Mouse (Mus musculus): ENCODE data around the gene Rsl1d1. TPM values are rescaled to one million over a fixed set of nuclear protein-coding genes. Genes with fewer than 3 reads are reported as not detected.

Gene Rsl1d1
- polyA plus RNA-seq, 1 experiment from 2014 or later = 245 TPM

DNA sequence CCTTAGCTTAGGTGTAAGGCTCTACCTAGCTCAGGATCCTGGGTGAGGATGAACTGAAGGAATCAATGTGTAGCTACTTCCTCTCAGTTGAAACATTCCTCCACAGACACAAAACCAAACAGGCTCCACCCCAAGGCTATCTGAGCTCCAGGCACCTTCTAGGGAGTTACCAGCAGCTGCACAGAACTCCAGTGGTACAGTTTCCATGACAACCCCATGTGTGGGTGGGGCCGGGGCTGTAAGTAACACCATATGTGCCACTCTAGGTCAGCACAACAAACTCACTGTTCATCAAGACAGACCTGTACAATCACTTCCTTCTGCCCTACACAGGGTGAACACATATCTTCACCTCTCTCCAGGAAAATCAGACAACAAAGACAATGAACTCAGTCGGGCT, 4.7 kb downstream of the Rsl1d1 start:
- ATAC-seq (ENCODE audit: low FRiP score) (no peak), DNase-seq (ENCODE audit: low spot score) (peak; percentile 33)
- Histone ChIP-seq H3K27ac (ENCODE audit: low read depth, low read length) (no peak overlapping the region), H3K36me3 (ENCODE audit: control insufficient read depth, insufficient read depth, low read length) (peaks cover 23% of the 10 kb centered on the region), H3K9ac (ENCODE audit: low read depth, low read length) (no peak overlapping the region), H3K9me3 (ENCODE audit: control insufficient read depth, low read length) (no peaks in the 10 kb centered on the region), H3K4me1 (replicated peaks; ENCODE audit: control insufficient read depth, insufficient read depth, low read length) (0 out of 2 replicates have a peak, but pooled peaks cover 2% of the 10 kb centered on the region), H3K4me2 (replicated peaks; ENCODE audit: low read depth, low read length) (no peak overlapping the region), H3K4me3 (ENCODE audit: low read depth, low read length) (no peak overlapping the region), H3K27me3 (ENCODE audit: control insufficient read depth, insufficient read depth, low read length) (no peaks in the 10 kb centered on the region)
- WGBS = 67% methylated on average over 2 of the region's 2 CpGs

DNA sequence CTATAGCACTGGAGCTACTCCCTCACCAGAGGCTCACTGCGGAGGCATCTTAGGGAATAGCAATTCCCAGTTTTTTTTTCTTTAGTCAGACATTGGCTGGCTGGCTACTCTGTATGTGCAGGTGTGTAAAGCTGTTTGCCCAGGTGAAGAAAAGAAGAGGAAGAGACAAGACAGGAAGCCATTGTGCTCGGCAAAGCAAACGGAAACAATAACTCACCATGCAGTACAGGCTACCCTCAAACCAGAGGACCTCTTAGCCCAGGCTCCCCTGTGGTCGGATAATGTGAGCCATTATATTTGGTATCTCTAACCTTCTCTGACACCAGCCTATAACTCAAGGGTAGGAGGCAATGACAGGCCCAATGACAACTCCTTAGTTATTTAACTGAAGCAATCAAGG, 6.1 kb downstream of the Rsl1d1 start:
- WGBS = 92% methylated on average over 4 of the region's 4 CpGs
- no peaks in the 10 kb centered on the region for H3K9me3 ChIP-seq (ENCODE audit: control insufficient read depth, low read length)
- H3K36me3 ChIP-seq (ENCODE audit: control insufficient read depth, insufficient read depth, low read length) = peaks cover 27% of the 10 kb centered on the region
- H3K27ac ChIP-seq (ENCODE audit: low read depth, low read length) = no peak overlapping the region
- DNase-seq (ENCODE audit: low spot score) (no peak), ATAC-seq (ENCODE audit: low FRiP score) (no peak)
- no peak overlapping the region for H3K9ac ChIP-seq (ENCODE audit: low read depth, low read length)
- 0 out of 2 replicates have a peak, but pooled peaks cover 2% of the 10 kb centered on the region for H3K4me1 ChIP-seq (replicated peaks; ENCODE audit: control insufficient read depth, insufficient read depth, low read length)
- no peaks in the 10 kb centered on the region for H3K27me3 ChIP-seq (ENCODE audit: control insufficient read depth, insufficient read depth, low read length)
- H3K4me2 ChIP-seq (replicated peaks; ENCODE audit: low read depth, low read length) = no peak overlapping the region
- no peak overlapping the region for H3K4me3 ChIP-seq (ENCODE audit: low read depth, low read length)

DNA sequence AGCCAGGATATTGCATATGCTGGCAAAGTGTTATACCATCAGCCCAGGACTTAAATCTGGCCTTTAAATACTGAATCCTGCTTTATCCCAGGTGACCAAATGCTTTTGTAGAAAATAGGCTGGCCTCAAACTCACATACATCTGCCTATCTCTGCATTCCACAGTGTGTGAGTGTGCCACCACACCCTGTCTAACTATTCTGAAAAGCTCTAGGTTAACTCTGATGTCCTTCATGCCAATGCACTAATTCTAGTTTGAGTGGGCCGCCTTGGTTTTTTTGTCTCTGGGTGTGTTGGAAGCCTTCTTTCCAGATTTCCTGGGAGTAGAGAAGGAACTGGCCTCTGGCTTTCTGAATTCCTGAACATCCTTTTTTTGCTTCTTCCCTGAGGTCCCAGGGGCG, 9.9 kb downstream of the Rsl1d1 start:
- Histone ChIP-seq H3K27ac (ENCODE audit: low read depth, low read length) (no peak overlapping the region), H3K4me1 (replicated peaks; ENCODE audit: control insufficient read depth, insufficient read depth, low read length) (no peaks in the 10 kb centered on the region), H3K36me3 (ENCODE audit: control insufficient read depth, insufficient read depth, low read length) (peaks cover 23% of the 10 kb centered on the region), H3K9ac (ENCODE audit: low read depth, low read length) (no peak overlapping the region), H3K27me3 (ENCODE audit: control insufficient read depth, insufficient read depth, low read length) (no peaks in the 10 kb centered on the region), H3K4me3 (ENCODE audit: low read depth, low read length) (no peak overlapping the region), H3K4me2 (replicated peaks; ENCODE audit: low read depth, low read length) (no peak overlapping the region), H3K9me3 (ENCODE audit: control insufficient read depth, low read length) (no peaks in the 10 kb centered on the region)
- DNase-seq (ENCODE audit: low spot score) (no peak), ATAC-seq (ENCODE audit: low FRiP score) (no peak)
- 90% methylated on average over 2 of the region's 2 CpGs for WGBS

GRCm38 (mm10) chr16:11190150-11190549, 13.0 kb downstream of the Rsl1d1 start:
- H3K36me3 ChIP-seq (ENCODE audit: control insufficient read depth, insufficient read depth, low read length) = peaks cover 10% of the 10 kb centered on the region; the same call in 1 of the 2 replicates
- no peaks in the 10 kb centered on the region for H3K4me1 ChIP-seq (replicated peaks; ENCODE audit: control insufficient read depth, insufficient read depth, low read length)
- DNase-seq (ENCODE audit: low spot score) (no peak), ATAC-seq (ENCODE audit: low FRiP score) (no peak)
- H3K9ac ChIP-seq (ENCODE audit: low read depth, low read length) = no peak overlapping the region
- H3K9me3 ChIP-seq (ENCODE audit: control insufficient read depth, low read length) = no peaks in the 10 kb centered on the region
- no peak overlapping the region for H3K4me2 ChIP-seq (replicated peaks; ENCODE audit: low read depth, low read length)
- H3K27ac ChIP-seq (ENCODE audit: low read depth, low read length) = no peak overlapping the region
- no peak overlapping the region for H3K4me3 ChIP-seq (ENCODE audit: low read depth, low read length)
- WGBS = 93% methylated on average over 7 of the region's 7 CpGs
- no peaks in the 10 kb centered on the region for H3K27me3 ChIP-seq (ENCODE audit: control insufficient read depth, insufficient read depth, low read length)

DNA sequence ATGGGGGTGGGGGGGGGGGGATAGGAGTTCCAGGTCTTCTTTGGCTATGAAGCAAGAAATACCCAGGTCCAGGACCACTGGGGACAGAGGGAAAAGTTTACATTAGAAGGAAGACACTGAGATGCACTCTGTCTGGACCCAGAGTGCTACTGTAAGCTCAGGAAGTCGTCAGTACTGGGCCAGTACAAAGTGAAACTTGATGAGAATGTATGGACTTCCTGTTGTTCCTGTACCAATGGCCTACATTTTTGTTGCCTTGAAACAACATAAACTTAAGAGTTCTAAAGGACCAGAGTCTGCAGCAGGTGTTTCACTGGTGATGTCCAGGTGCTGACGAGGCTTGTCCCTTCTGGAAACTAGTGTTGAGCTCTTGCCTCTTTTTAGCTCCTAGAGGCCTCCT, 25.7 kb downstream of the Rsl1d1 start:
- Histone ChIP-seq H3K9me3 (ENCODE audit: control insufficient read depth, low read length) (no peaks in the 10 kb centered on the region), H3K4me3 (ENCODE audit: low read depth, low read length) (no peak overlapping the region), H3K9ac (ENCODE audit: low read depth, low read length) (no peak overlapping the region), H3K27ac (ENCODE audit: low read depth, low read length) (no peak overlapping the region), H3K27me3 (ENCODE audit: control insufficient read depth, insufficient read depth, low read length) (0 out of 2 replicates have a peak, but pooled peaks cover 2% of the 10 kb centered on the region), H3K36me3 (ENCODE audit: control insufficient read depth, insufficient read depth, low read length) (no peaks in the 10 kb centered on the region), H3K4me1 (replicated peaks; ENCODE audit: control insufficient read depth, insufficient read depth, low read length) (0 out of 2 replicates have a peak, but pooled peaks cover 3% of the 10 kb centered on the region), H3K4me2 (replicated peaks; ENCODE audit: low read depth, low read length) (no peak overlapping the region)
- ATAC-seq (ENCODE audit: low FRiP score) (no peak), DNase-seq (ENCODE audit: low spot score) (no peak)
- WGBS = 65% methylated on average over 2 of the region's 2 CpGs

DNA sequence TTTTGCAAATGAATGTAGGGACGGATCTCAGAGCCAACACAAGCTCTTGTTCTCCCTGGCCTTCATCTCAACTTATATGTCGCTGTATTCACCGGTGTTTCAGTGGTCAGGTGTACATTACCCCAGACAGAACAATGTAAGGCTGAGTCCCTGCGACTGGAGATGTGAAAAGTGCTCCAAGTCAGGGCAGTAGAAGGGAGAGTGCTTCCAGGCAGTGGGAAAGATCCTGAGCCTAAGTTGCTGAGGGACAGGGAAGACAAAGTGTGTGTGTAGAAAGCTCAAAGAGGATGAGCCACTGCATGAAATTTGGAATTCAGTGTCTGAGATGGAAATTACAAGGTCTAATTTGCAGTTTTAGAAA, 26.3 kb downstream of the Rsl1d1 start:
- H3K27ac ChIP-seq (ENCODE audit: low read depth, low read length) = no peak overlapping the region
- ATAC-seq (ENCODE audit: low FRiP score) = no peak
- no peaks in the 10 kb centered on the region for H3K9me3 ChIP-seq (ENCODE audit: control insufficient read depth, low read length)
- no peak for DNase-seq (ENCODE audit: low spot score)
- 0 out of 2 replicates have a peak, but pooled peaks cover 3% of the 10 kb centered on the region for H3K4me1 ChIP-seq (replicated peaks; ENCODE audit: control insufficient read depth, insufficient read depth, low read length)
- H3K36me3 ChIP-seq (ENCODE audit: control insufficient read depth, insufficient read depth, low read length) = no peaks in the 10 kb centered on the region
- H3K9ac ChIP-seq (ENCODE audit: low read depth, low read length) = peak overlapping the region; percentile 87
- under 1% methylated on average over 4 of the region's 4 CpGs for WGBS
- H3K27me3 ChIP-seq (ENCODE audit: control insufficient read depth, insufficient read depth, low read length) = 0 out of 2 replicates have a peak, but pooled peaks cover 2% of the 10 kb centered on the region
- H3K4me3 ChIP-seq (ENCODE audit: low read depth, low read length) = peak overlapping the region; percentile 92
- H3K4me2 ChIP-seq (replicated peaks; ENCODE audit: low read depth, low read length) = peak overlapping the region; percentile 76

DNA sequence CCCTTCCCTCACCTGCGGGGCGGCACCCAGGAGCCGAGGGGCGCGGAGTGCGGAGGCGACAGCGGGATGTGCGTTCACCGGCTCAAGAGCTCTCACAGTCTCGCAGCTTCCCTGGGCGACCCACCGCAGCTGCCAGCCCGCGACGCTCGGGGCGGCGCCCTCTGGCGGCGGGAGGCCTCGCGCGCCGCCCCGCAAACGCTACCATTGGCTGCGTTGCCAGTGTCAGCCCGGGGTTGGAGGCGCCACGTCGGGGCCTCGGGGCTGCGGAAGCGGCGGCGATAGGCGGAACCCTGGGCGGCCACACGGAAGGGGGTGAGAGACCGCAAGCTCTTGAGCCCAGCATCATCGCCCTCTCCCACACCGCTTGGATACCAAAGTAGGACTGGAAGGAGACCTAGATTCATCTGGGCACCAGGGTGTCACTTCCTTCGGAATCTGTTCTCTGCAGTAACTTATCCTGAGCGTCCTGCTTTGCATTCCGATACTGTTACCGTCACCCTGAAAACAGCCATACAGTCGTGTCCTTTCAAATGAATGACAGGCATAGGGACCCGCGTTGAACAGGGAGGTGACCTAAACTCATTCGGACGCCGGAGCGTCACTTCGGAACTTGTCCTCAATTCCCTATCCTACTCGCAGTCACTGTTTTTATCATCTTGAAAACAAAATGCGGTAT, 26.8 kb downstream of the Rsl1d1 start, which contains the start of gene Zc3h7a:
Gene Zc3h7a, minus strand, starts transcription at position 186 of the 676 bp plus-strand sequence.
- DNase-seq (ENCODE audit: low spot score) (peak; percentile 97), ATAC-seq (ENCODE audit: low FRiP score) (peak; percentile 93)
- under 1% methylated on average over 57 of the region's 57 CpGs for WGBS

GRCm38 (mm10) chr16:11175489-11176207, 27.5 kb downstream of the Rsl1d1 start:
- Histone ChIP-seq H3K36me3 (ENCODE audit: control insufficient read depth, insufficient read depth, low read length) (no peaks in the 10 kb centered on the region), H3K27me3 (ENCODE audit: control insufficient read depth, insufficient read depth, low read length) (0 out of 2 replicates have a peak, but pooled peaks cover 2% of the 10 kb centered on the region), H3K27ac (ENCODE audit: low read depth, low read length) (peak overlapping the region; percentile 85), H3K9ac (ENCODE audit: low read depth, low read length) (peak overlapping the region; percentile 87), H3K4me2 (replicated peaks; ENCODE audit: low read depth, low read length) (peak overlapping the region; percentile 76), H3K4me1 (replicated peaks; ENCODE audit: control insufficient read depth, insufficient read depth, low read length) (0 out of 2 replicates have a peak, but pooled peaks cover 3% of the 10 kb centered on the region), H3K4me3 (ENCODE audit: low read depth, low read length) (peak overlapping the region; percentile 92), H3K9me3 (ENCODE audit: control insufficient read depth, low read length) (no peaks in the 10 kb centered on the region)
- DNase-seq (ENCODE audit: low spot score) = peak; percentile 72
- peak; percentile 72 for ATAC-seq (ENCODE audit: low FRiP score)
- under 1% methylated on average over 71 of the region's 72 CpGs for WGBS

More for the DNA sequence above, 26.8 kb downstream of the Rsl1d1 start, which contains the start of gene Zc3h7a:
- peak within 1 kb of the TSS; percentile 85 for H3K27ac ChIP-seq (ENCODE audit: low read depth, low read length)
- H3K9me3 ChIP-seq (ENCODE audit: control insufficient read depth, low read length) = no peaks in the 10 kb centered on the region
- peak within 1 kb of the TSS; percentile 76 for H3K4me2 ChIP-seq (replicated peaks; ENCODE audit: low read depth, low read length)
- peak within 1 kb of the TSS; percentile 92 for H3K4me3 ChIP-seq (ENCODE audit: low read depth, low read length)
- H3K36me3 ChIP-seq (ENCODE audit: control insufficient read depth, insufficient read depth, low read length) = no peaks in the 10 kb centered on the region
- H3K27me3 ChIP-seq (ENCODE audit: control insufficient read depth, insufficient read depth, low read length) = 0 out of 2 replicates have a peak, but pooled peaks cover 2% of the 10 kb centered on the region
- 0 out of 2 replicates have a peak, but pooled peaks cover 3% of the 10 kb centered on the region for H3K4me1 ChIP-seq (replicated peaks; ENCODE audit: control insufficient read depth, insufficient read depth, low read length)
- H3K9ac ChIP-seq (ENCODE audit: low read depth, low read length) = peak within 1 kb of the TSS; percentile 87
